Mouse (Mus musculus): ENCODE measurements around the gene Col8a2.

Col8a2 gene

DNA sequence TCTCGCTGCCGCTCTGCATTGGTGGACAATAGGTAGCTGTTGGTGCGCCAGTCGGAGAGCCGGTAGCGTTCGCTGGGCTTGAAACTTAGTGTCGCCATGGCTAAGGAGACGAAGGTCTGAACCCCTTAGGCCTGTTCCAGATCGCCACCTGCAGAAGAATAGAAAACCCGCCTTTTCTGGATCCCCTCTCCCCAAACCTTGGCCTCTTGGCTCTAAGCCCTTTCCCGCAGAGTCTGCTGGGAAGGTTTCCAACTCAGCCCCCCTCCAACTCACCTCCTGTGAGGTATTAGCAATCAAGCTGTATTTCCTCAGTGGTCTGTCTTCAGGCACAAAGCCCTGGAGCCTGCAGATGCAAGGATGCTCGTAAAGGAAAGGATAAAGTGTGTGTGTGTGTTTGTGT, 38.3 kb downstream of the Col8a2 start:
- no peak for ATAC-seq (ENCODE audit: insufficient number of reproducible peaks, low FRiP score, low TSS enrichment)

DNA sequence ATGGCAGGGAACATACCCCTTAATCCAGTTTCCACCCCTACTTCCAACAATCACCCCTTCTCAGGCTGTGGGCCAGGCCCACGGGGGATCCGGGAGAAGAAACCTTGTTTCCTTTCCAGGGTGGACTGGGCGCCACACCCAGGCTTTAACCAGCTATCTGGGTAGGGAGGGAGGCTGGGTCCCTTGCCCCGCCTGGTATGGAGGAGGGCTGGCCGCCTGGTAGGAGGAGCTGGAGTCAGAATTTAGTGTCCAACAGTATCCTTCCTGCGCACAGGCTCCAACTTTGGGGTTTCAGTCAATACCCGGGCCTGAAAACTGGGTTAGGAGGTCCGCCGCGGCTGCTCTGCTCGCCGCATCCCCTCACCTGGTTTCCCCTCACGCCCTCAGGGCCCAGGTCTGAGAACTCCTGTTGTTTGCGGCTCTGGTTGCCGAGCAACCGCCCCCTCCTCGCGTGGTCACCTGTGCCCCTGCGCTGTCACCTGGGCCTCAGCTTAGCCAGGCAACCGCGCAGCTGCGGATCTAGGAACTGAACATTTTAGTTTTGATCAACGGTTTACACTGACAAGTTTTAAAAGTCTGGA, 38.8 kb downstream of the Col8a2 start, which contains the start of gene Tekt2:
Tekt2 (minus strand) TSS at position 408 of the 581 bp plus-strand sequence.
- ATAC-seq (ENCODE audit: insufficient number of reproducible peaks, low FRiP score, low TSS enrichment): no peak

DNA sequence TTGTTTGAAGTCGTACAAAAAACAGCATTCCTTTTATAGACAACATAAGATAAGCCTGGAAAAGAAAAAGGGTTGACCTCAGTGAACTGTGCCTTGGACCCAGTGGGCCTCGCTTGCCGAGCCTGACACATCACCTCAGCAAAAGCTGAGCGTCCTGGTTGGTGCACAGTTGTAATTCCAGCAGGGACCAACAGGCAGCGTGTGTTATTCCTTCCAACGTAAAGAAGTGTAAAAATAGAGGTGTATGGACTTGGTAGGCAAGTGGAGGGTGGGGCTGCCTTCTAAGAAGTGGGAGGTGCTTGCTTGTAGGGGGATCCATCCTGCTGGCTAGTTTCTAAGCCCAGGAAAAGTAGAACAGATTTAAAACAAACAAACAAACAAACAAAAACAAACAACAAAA, 39.4 kb downstream of the Col8a2 start:
- no peak for ATAC-seq (ENCODE audit: insufficient number of reproducible peaks, low FRiP score, low TSS enrichment)

DNA sequence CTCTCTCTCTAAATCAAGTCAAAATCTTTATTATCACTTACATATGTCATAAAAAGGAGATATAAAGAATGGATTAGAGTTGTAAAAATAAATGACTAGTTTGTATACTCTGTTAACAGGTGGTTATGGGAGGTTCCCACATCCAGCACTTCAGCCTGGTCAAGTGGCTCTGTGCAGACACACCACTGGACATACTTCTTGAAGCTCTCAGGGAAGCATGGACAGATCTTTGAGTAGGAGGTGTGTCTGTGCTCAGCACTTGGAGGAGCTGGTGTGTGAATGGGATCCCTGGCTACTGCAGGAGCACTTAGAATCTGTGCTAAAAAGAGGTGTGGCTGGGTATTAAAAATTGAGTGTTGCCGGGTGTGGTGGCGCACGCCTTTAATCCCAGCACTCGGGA, 43.7 kb downstream of the Col8a2 start:
- ATAC-seq (ENCODE audit: insufficient number of reproducible peaks, low FRiP score, low TSS enrichment): no peak

DNA sequence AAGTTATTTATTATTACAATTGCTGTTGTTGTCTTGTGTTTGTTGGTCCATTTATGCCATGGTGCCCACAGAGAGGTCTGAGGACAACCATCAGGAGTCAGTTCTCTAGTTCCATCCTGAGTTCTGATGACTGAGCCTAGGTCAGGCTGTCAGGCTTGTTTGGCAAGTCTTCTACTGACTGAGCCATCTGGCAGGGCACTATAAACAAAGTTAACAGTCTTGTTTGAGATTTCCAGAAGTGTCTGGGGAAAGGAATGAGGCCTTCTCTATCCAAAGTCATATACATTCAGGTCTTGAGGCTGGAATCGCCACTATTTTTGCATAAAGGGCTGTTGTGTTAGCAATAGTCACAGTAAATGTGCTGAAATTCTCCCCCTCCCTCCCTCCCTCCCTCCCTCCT, 45.2 kb downstream of the Col8a2 start:
- ATAC-seq (ENCODE audit: insufficient number of reproducible peaks, low FRiP score, low TSS enrichment): no peak

DNA sequence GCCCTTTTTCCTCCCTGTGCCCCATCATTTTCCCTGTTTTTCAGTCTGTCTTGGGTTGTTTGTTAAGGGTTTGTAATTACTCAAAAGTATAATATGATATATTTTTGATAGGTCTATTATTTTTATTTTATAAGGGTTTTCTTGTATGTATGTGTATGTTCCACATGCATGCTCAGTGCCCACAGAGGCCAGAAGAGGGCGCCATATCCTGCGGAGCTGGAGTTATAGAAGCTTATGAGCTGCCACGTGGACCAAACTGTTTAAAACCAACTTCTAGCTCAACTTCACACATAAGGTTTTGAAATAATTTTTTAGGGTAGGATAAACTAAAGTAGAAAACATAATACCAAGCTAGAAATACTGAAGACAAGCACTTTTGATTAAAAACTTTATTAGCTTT, 45.8 kb downstream of the Col8a2 start:
- no peak for ATAC-seq (ENCODE audit: insufficient number of reproducible peaks, low FRiP score, low TSS enrichment)

DNA sequence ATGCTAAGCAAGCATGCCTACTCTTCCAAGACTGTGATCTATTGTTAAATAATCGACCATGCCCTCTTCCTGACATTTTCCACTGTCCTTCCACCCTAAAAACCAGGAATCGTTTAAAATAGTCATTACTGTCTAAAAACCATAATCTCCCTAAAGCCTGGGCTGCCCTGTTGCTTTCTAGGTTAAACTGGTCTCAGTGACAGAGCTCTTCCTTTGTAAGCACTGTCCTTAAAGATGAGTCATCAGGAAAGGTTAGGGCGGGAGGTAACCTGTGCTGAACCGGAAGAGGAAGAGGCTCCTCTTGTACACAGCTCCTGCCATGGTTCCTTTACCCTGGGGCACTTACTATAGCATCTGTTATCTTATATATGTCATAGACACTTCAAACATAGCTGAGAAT, 52.9 kb downstream of the Col8a2 start:
- no peak for ATAC-seq (ENCODE audit: insufficient number of reproducible peaks, low FRiP score, low TSS enrichment)

DNA sequence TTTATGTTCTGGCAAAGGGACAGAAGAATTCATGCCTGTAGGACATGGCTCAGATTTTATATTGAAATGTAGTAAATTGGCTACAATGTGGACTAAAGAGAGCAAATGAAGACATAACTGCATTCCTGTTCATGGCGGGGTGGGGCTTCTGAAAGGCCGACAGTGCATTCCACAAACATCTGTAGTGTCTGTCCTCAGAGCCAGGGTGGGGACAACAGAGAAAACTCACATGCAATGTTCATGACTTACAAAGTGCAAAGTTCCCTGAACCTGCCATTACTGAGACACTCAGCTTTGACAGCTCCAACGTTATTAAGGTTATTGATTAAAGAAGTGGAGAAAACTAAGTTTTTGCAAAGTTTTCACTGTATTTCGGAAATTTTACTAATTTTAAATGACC, 56.9 kb downstream of the Col8a2 start:
- ATAC-seq (ENCODE audit: insufficient number of reproducible peaks, low FRiP score, low TSS enrichment): no peak

DNA sequence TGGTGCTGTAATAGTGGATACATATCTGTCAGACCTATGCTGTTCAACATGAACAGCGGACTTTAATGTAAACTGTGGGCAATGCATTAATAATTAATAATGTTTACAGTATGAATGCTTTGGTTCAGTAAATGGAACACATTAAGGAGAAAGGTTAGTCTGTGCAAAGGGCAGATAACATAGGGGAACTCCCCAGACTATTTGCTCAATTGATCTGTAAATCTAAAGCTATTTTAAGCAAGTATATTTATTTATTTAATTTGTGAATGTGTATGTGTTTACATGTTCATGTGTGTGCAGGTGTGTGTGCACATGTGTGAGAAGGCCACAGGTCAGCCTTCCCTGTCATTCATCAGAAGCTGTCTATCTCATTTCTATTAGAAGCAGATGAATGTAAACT, 73.5 kb downstream of the Col8a2 start:
- ATAC-seq (ENCODE audit: insufficient number of reproducible peaks, low FRiP score, low TSS enrichment): no peak
